Mouse (Mus musculus) megakaryocyte, embryonic 14.5 days (primary cell): ENCODE results near the gene Itpa. TPM values are rescaled to one million over a fixed set of nuclear protein-coding genes. Genes with fewer than 3 reads are reported as not detected.
"Not testable (repeated sequence)": the region's sequence is repeated elsewhere in the genome, so short reads cannot be mapped to it uniquely, and the experiment has no call there.

Experiments
- H3K27me3 ChIP-seq: replicated peaks from 2 replicates; pipeline ENCODE3; 2012; ENCODE audit warnings: inconsistent platforms
- H3K36me3 ChIP-seq: replicated peaks from 2 replicates; pipeline ENCODE3; 2012; ENCODE audit warnings: low read length, inconsistent platforms, mixed read lengths
- H3K4me1 ChIP-seq: 2 replicates; pipeline ENCODE4 v1.6.1; 2012; ENCODE audit warnings: inconsistent platforms
- H3K4me3 ChIP-seq: replicated peaks from 2 replicates; pipeline ENCODE3; 2012; ENCODE audit warnings: moderate library complexity, mild to moderate bottlenecking, inconsistent platforms
- H3K9me3 ChIP-seq: 2 replicates; pipeline ENCODE4 v1.6.1; 2012; ENCODE audit warnings: inconsistent platforms
- FLI1 ChIP-seq: IDR thresholded peaks from 2 replicates; pipeline ENCODE4 v1.6.1; 2012; ENCODE audit warnings: low read length, inconsistent platforms, mixed read lengths
- GATA1 ChIP-seq: IDR thresholded peaks from 3 replicates; pipeline ENCODE4 v1.6.1; 2012; ENCODE audit warnings: mixed read lengths, low read length, inconsistent platforms, borderline replicate concordance
- polyA plus RNA-seq: library from polyadenylated mRNA; stranded (reverse); fragments of >175 nt; gene quantifications from 2 replicates; pipeline ENCODE4 v1.2.3, GENCODE M21; 2012; ENCODE audit warnings: low replicate concordance; ENCODE audit not compliant: insufficient read depth

Gene Itpa
- polyA plus RNA-seq, 1 experiment: 8.6 TPM

- Histone ChIP-seq H3K4me1 (peaks cover 33% of the 10 kb centered on the region), H3K27me3 (peaks cover 80% of the 10 kb centered on the region), H3K36me3 (no peaks in the 10 kb centered on the region), H3K9me3 (no peaks in the 10 kb centered on the region), H3K4me3 (peak overlapping the region; percentile 90)
- TF ChIP-seq FLI1 (no peak), GATA1 (no peak)
Measured at GRCm38 (mm10) chr2:130635847-130636246, 31.6 kb upstream of the Itpa start.

DNA sequence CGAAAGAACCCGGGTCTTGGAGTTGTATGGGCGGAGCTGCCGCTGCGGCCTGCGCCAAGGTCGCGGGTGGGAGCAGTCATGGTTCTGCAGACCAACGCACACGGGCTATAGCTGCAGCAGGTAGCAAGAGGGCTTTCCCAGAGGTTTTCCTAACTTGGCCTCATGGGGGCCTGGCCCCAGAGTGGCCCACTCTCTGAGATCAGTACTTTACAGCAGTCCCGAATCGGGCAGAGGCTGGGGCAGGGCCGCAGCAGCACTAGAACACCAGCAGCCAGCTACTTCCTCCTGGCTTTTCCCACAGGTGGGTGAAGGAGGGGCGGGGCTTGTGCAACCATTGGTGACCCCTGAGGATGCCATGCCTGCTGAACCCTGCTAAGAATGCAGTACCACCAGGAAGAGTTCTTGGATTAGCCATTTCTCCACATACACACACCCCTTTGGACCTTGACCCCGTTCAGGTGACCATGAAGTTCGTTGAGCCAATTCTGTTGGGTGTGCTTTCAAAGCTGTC lies 29.3 kb upstream of the Itpa start:
- TF ChIP-seq GATA1: no peak
- peaks cover 86% of the 10 kb centered on the region for H3K27me3 ChIP-seq
- H3K4me3 ChIP-seq: no peak overlapping the region
- H3K9me3 ChIP-seq: no peaks in the 10 kb centered on the region
- no peaks in the 10 kb centered on the region for H3K36me3 ChIP-seq
- peaks cover 45% of the 10 kb centered on the region for H3K4me1 ChIP-seq

GRCm38 (mm10) chr2:130639276-130639675 lies 28.1 kb upstream of the Itpa start:
- no peak overlapping the region for H3K4me3 ChIP-seq
- H3K9me3 ChIP-seq: no peaks in the 10 kb centered on the region
- peaks cover 75% of the 10 kb centered on the region for H3K27me3 ChIP-seq
- TF ChIP-seq FLI1: no peak
- no peak for TF ChIP-seq GATA1
- H3K36me3 ChIP-seq: no peaks in the 10 kb centered on the region
- H3K4me1 ChIP-seq: peaks cover 37% of the 10 kb centered on the region

GRCm38 (mm10) chr2:130641351-130642025 lies 25.9 kb upstream of the Itpa start:
- Histone ChIP-seq H3K4me3 (no peak overlapping the region), H3K36me3 (no peaks in the 10 kb centered on the region), H3K4me1 (peaks cover 17% of the 10 kb centered on the region), H3K9me3 (no peaks in the 10 kb centered on the region), H3K27me3 (peaks cover 53% of the 10 kb centered on the region)
- TF ChIP-seq GATA1 (no peak), FLI1 (no peak)

- Histone ChIP-seq H3K4me1 (peaks cover 17% of the 10 kb centered on the region), H3K27me3 (peaks cover 46% of the 10 kb centered on the region), H3K4me3 (peak overlapping the region; percentile 93), H3K36me3 (peaks cover 2% of the 10 kb centered on the region), H3K9me3 (no peaks in the 10 kb centered on the region)
- TF ChIP-seq FLI1 (no peak), GATA1 (no peak)
Measured at GRCm38 (mm10) chr2:130642197-130642660, 25.2 kb upstream of the Itpa start.

DNA sequence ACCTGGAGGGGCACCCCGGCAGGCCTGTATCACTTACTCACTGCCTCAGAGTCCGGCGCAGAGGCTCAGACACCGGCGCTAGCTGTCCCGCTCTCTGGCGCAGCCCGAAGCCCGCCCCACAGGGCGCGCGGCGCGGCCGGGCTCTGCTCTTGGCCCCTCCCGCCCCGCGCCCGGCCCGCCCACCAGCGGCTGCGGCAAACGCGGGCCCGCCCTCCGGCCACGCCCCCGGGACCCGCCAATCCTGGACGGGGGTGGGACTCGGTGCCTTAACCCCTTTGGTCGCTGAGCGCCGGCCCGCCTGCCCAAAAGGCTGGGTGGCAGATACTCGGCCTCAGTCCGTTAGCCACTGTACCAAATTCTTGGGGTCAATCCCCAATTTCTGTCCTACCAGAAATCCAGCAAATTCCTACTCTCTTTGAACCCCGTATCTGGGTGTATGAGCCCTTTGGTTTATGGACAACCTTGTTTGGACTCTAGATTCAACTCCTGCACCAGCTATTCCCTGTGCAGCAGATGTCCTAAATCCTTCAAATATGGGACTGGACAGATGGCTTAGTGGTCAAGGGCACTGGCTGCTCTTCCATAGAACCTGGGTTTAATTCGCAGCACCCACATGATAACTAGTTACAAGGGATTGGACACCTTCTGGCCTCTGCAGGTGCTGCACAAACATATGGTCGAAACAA lies 24.6 kb upstream of the Itpa start, which contains the start of gene Lzts3:
Lzts3 (minus strand) TSS at position 120 of the 686 bp plus-strand sequence.
- Histone ChIP-seq H3K27me3 (peaks cover 41% of the 10 kb centered on the region), H3K4me1 (peaks cover 17% of the 10 kb centered on the region), H3K4me3 (peak within 1 kb of the TSS; percentile 93), H3K36me3 (peaks cover 2% of the 10 kb centered on the region), H3K9me3 (no peaks in the 10 kb centered on the region)
- no peak for TF ChIP-seq GATA1
- TF ChIP-seq FLI1: no peak

DNA sequence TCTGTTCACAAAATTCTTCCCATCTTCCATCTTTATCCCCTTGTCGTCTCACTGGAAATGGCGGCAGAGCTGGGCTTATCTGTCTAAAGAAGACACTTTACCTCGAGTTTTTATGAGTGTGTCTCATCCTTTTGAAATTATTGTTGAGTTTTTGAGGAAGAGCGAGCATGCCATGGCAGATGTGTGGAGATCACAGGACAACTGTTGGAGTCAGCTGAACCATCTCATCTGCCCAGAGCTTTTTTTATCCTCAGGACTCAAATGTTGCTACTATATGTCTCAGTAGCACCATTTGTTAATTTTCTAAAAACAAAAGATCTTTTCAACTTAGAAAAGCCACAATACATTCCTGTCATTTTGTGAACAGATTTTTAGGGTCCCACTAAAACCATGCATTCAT lies 22.2 kb upstream of the Itpa start:
- H3K4me3 ChIP-seq: no peak overlapping the region
- no peak for TF ChIP-seq FLI1
- no peak for TF ChIP-seq GATA1

GRCm38 (mm10) chr2:130649028-130649427 lies 18.4 kb upstream of the Itpa start:
- H3K4me3 ChIP-seq, H3K9me3 ChIP-seq, H3K4me1 ChIP-seq, H3K27me3 ChIP-seq: not testable (repeated sequence)
- peaks cover 45% of the 10 kb centered on the region for H3K36me3 ChIP-seq

More for the DNA sequence above, 22.2 kb upstream of the Itpa start:
- Histone ChIP-seq H3K36me3 (peaks cover 11% of the 10 kb centered on the region), H3K9me3 (no peaks in the 10 kb centered on the region), H3K4me1 (peaks cover 17% of the 10 kb centered on the region), H3K27me3 (peaks cover 20% of the 10 kb centered on the region)

- TF ChIP-seq GATA1 (no peak), FLI1 (no peak)
- peaks cover 84% of the 10 kb centered on the region for H3K36me3 ChIP-seq
- no peaks in the 10 kb centered on the region for H3K4me1 ChIP-seq
Measured at GRCm38 (mm10) chr2:130653303-130653702, 14.1 kb upstream of the Itpa start.

GRCm38 (mm10) chr2:130653760-130654159 lies 13.7 kb upstream of the Itpa start:
- Histone ChIP-seq H3K4me1 (no peaks in the 10 kb centered on the region), H3K36me3 (peaks cover 88% of the 10 kb centered on the region), H3K4me3 (no peak overlapping the region), H3K27me3 (no peaks in the 10 kb centered on the region), H3K9me3 (no peaks in the 10 kb centered on the region)
- TF ChIP-seq FLI1 (no peak), GATA1 (no peak)

More at GRCm38 (mm10) chr2:130653303-130653702, 14.1 kb upstream of the Itpa start:
- H3K4me3 ChIP-seq: no peak overlapping the region
- no peaks in the 10 kb centered on the region for H3K27me3 ChIP-seq
- H3K9me3 ChIP-seq: no peaks in the 10 kb centered on the region
